Mouse (Mus musculus) limb, embryonic 14.5 days (tissue): ENCODE measurements around the gene Pank4. TPM values are rescaled to one million over a fixed set of nuclear protein-coding genes. Genes with fewer than 3 reads are reported as not detected.

Source experiments
- ATAC-seq: fragments of 200-750 bp; cut with Nextera tagmentation; 2 replicates; pipeline ENCODE4 v1.8.0; 2017; ENCODE audit warnings: low read depth, moderate number of reproducible peaks, moderate TSS enrichment; ENCODE audit not compliant: low FRiP score
- DNase-seq: peaks from one replicate; pipeline ENCODE4 v3.0.0-alpha.2; 2015; ENCODE audit warnings: low spot score
- H3K27ac ChIP-seq: fragments of 300-500 bp; sonication (generic); replicated peaks from 2 replicates; pipeline ENCODE4 v1.5.1; 2014; ENCODE audit warnings: low read depth, mild to moderate bottlenecking, low read length, moderate library complexity, mixed read lengths
- H3K27me3 ChIP-seq: fragments of 300-500 bp; sonication (generic); 2 replicates; pipeline ENCODE4 v1.6.1; 2014; ENCODE audit warnings: low read length, mixed read lengths; ENCODE audit not compliant: control insufficient read depth, insufficient read depth
- H3K36me3 ChIP-seq: fragments of 300-500 bp; sonication (generic); 2 replicates; pipeline ENCODE4 v1.6.1; 2014; ENCODE audit warnings: mild to moderate bottlenecking, low read length, moderate library complexity, mixed read lengths; ENCODE audit not compliant: control insufficient read depth, insufficient read depth
- H3K4me1 ChIP-seq: fragments of 300-500 bp; sonication (generic); 2 replicates; pipeline ENCODE4 v1.6.1; 2014; ENCODE audit warnings: antibody characterized with exemption, low read length, mixed read lengths; ENCODE audit not compliant: control insufficient read depth, insufficient read depth
- H3K4me2 ChIP-seq: fragments of 300-500 bp; sonication (generic); replicated peaks from 2 replicates; pipeline ENCODE4 v1.6.1; 2014; ENCODE audit warnings: low read depth, mild to moderate bottlenecking, low read length, moderate library complexity; ENCODE audit not compliant: severe bottlenecking
- H3K4me3 ChIP-seq: fragments of 300-500 bp; sonication (generic); replicated peaks from 2 replicates; pipeline ENCODE4 v1.5.1; 2014; ENCODE audit warnings: low read length
- H3K9ac ChIP-seq: fragments of 300-500 bp; sonication (generic); 2 replicates; pipeline ENCODE4 v1.6.1; 2014; ENCODE audit warnings: mild to moderate bottlenecking, low read depth, low read length, moderate library complexity; ENCODE audit not compliant: severe bottlenecking
- H3K9me3 ChIP-seq: fragments of 300-500 bp; sonication (generic); 2 replicates; pipeline ENCODE4 v1.6.1; 2016; ENCODE audit warnings: low read length; ENCODE audit not compliant: control insufficient read depth
- POLR2A ChIP-seq: fragments of 200-500 bp; IDR thresholded peaks from 2 replicates; pipeline ENCODE4 v1.8.0; 2012; ENCODE audit warnings: inconsistent platforms, mild to moderate bottlenecking, moderate library complexity, borderline replicate concordance; ENCODE audit not compliant: insufficient read depth, insufficient read length; ENCODE audit errors: extremely low read depth
- WGBS: fragments of 180-500 bp; shearing (Covaris S2); extraction: QIAGEN DNeasy Blood & Tissue Kit; methylation state at CpG from one replicate; pipeline ENCODE4 v1.1.7; 2014; 5-methylcytosine and 5-hydroxymethylcytosine counted together
- polyA plus RNA-seq, 2 experiments: library from polyadenylated mRNA; depleted of rRNA in 1 of 2; stranded (reverse) in 1 of 2; unstranded in 1 of 2; fragments of >200 nt; fragmentation: Nextera tagmentation in 1 of 2; extraction: Ambion mirVana in 1 of 2; gene quantifications; 2 replicates each; pipeline versions ENCODE4 v1.2.1 to v1.2.3; 2012 to 2014

Pank4 gene
- polyA plus RNA-seq, 2 experiments, result 36.9 to 76.3 TPM

GRCm38 (mm10) chr4:154922291-154922690, 41.6 kb upstream of the Pank4 start:
- 75% methylated on average over 4 of the region's 4 CpGs for WGBS
- Histone ChIP-seq H3K27ac (no peak overlapping the region), H3K4me3 (no peak overlapping the region), H3K36me3 (no peaks in the 10 kb centered on the region), H3K9me3 (no peaks in the 10 kb centered on the region), H3K4me1 (peaks cover 5% of the 10 kb centered on the region), H3K27me3 (no peaks in the 10 kb centered on the region), H3K4me2 (no peak overlapping the region), H3K9ac (no peak overlapping the region)
- no peak for TF ChIP-seq POLR2A
- DNase-seq, result no peak
- no peak for ATAC-seq

DNA sequence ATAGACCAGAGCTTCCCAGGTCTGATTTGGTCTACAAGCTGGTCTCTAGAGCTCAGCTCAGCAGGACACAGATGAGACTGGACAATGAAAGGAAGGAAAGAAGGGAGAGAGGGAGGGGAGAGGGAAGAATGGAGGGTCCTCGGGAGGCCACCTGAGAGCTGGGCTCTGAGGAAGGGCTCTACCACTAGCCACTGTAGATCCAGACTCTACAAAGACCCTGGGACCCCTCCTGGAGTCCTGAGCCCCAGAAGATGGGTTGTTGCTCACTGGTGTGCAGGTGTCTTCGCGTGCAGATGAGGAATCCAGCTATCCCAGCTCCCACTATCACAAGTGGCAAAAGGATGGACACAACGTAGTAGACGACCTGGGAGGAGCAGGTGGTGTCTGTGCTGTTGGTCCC, 41.0 kb upstream of the Pank4 start:
- DNase-seq (no peak), ATAC-seq (no peak)
- H3K4me1 ChIP-seq, result peaks cover 12% of the 10 kb centered on the region
- no peak overlapping the region for H3K9ac ChIP-seq
- WGBS, result 86% methylated on average over 5 of the region's 5 CpGs
- no peak overlapping the region for H3K27ac ChIP-seq
- no peaks in the 10 kb centered on the region for H3K36me3 ChIP-seq
- no peaks in the 10 kb centered on the region for H3K9me3 ChIP-seq
- no peak overlapping the region for H3K4me3 ChIP-seq
- no peak overlapping the region for H3K4me2 ChIP-seq
- H3K27me3 ChIP-seq, result no peaks in the 10 kb centered on the region
- TF ChIP-seq POLR2A, result no peak

- 61% methylated on average over 4 of the region's 4 CpGs for WGBS
- H3K36me3 ChIP-seq, result no peaks in the 10 kb centered on the region
- no peak for TF ChIP-seq POLR2A
- no peak overlapping the region for H3K4me2 ChIP-seq
- ATAC-seq (no peak), DNase-seq (no peak)
- H3K9ac ChIP-seq, result no peak overlapping the region
- H3K27me3 ChIP-seq, result no peaks in the 10 kb centered on the region
- no peaks in the 10 kb centered on the region for H3K9me3 ChIP-seq
- H3K27ac ChIP-seq, result no peak overlapping the region
- H3K4me3 ChIP-seq, result no peak overlapping the region
- peaks cover 15% of the 10 kb centered on the region for H3K4me1 ChIP-seq
Measured at GRCm38 (mm10) chr4:154925413-154925812, 38.5 kb upstream of the Pank4 start.

DNA sequence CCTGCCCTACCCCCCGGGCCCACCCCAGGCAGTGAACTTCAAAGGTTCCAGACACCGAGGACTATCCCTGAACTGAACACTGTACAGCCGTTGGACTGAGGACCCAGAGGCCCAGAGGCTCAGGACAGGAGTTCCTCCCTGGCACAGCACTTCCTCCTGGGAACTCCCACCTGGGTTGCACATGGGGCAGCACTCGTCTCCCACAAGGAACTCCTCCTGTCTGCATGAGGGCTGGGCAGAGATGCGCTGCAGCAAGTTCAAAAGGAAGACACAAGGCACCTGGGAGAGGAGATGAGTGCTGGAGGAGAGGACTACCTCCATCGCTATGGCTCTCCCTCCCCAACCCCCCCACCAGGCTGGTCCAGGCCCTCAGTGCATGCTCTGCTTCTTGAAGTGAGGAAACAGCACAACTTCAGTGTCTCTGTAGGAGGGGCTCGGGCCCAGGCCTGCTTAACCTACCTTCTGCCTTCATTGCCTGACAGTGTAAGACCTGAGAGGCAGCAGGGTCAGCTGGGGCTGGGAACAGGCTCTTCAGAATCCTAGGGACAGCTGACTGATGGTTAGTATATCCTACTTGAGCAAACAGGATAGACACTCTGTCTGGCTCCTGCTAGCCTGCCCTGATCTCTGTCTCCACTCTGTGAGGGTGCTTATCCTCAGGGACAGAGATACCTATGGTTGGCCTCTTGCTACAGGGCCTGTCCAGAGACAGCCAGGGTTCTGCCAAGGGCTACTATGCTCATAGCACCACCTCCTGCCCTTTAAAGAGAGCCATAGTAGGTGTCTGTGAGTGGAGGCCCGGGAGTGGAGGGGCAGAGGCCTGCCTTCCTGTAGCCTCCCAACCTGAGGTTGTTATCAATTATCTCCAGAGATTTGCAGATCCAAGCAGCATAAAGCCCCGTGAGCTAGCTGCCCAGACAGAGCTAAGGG, 36.7 kb upstream of the Pank4 start:
- Histone ChIP-seq H3K27ac (peak overlapping the region; percentile 59; the same call in 1 of the 2 replicates), H3K4me2 (peak overlapping the region; percentile 34), H3K4me1 (peaks cover 15% of the 10 kb centered on the region), H3K4me3 (0 out of 2 replicates have a peak overlapping the region, but pooled peaks have one; percentile 8), H3K9ac (peak overlapping the region; percentile 17), H3K27me3 (no peaks in the 10 kb centered on the region), H3K36me3 (no peaks in the 10 kb centered on the region), H3K9me3 (no peaks in the 10 kb centered on the region)
- no peak for ATAC-seq
- 37% methylated on average over 9 of the region's 9 CpGs for WGBS
- TF ChIP-seq POLR2A, result no peak
- peak; percentile 2 for DNase-seq

- WGBS, result 16% methylated on average over 5 of the region's 5 CpGs
- 0 out of 2 replicates have a peak, but pooled peaks have one; percentile 37 for ATAC-seq
- H3K4me3 ChIP-seq, result 0 out of 2 replicates have a peak overlapping the region, but pooled peaks have one; percentile 8
Measured at GRCm38 (mm10) chr4:154927899-154928337, 36.0 kb upstream of the Pank4 start.

More at GRCm38 (mm10) chr4:154927899-154928337, 36.0 kb upstream of the Pank4 start:
- H3K4me1 ChIP-seq, result peaks cover 15% of the 10 kb centered on the region
- peak overlapping the region; percentile 59; the same call in 1 of the 2 replicates for H3K27ac ChIP-seq
- H3K4me2 ChIP-seq, result peak overlapping the region; percentile 34
- no peaks in the 10 kb centered on the region for H3K36me3 ChIP-seq
- no peak for TF ChIP-seq POLR2A
- DNase-seq, result peak; percentile 22
- peak overlapping the region; percentile 17; the same call in 1 of the 2 replicates for H3K9ac ChIP-seq
- no peaks in the 10 kb centered on the region for H3K9me3 ChIP-seq
- no peaks in the 10 kb centered on the region for H3K27me3 ChIP-seq
